Mouse (Mus musculus): ENCODE results near the gene Tex2. TPM values are rescaled to one million over a fixed set of nuclear protein-coding genes. Genes with fewer than 3 reads are reported as not detected.

Tex2 gene
- total RNA-seq, 1 experiment: 34.4 TPM

DNA sequence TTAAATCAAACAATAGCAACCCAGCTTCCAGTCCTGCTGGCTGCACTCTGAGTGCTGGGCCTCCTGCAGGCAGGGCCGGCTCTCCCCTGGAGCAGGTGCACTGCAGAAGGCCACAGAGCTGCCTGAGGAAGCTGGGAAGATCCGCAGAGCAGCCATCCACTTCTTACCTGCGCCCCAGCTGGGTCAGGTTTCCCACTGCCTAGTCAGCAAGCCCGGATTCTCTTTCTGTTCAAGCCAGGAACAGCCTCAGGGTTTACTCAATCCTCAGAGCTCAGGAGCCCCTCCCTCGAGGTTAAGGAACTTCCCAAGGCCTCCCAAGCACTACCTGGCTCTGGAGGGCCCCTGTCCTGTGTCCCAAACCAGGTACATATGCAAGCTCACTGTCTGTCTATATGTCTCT is 7.2 kb downstream of the Tex2 start:
- Histone ChIP-seq H3K9ac (ENCODE audit: insufficient read depth, low read depth, low read length, poor library complexity, severe bottlenecking) (no peak overlapping the region), H3K27ac (ENCODE audit: insufficient read depth, low read depth, low read length, poor library complexity, severe bottlenecking) (no peak overlapping the region; the same call in 1 of the 2 replicates), H3K36me3 (ENCODE audit: control insufficient read depth, insufficient read depth, low read length, poor library complexity, severe bottlenecking) (no peaks in the 10 kb centered on the region), H3K9me3 (ENCODE audit: control insufficient read depth, insufficient read depth, low read depth, low read length) (no peaks in the 10 kb centered on the region), H3K4me3 (ENCODE audit: insufficient read depth in 1 of 2, low read depth in 1 of 2, low read length in 2 of 2, poor library complexity in 1 of 2, severe bottlenecking in 1 of 2) (no peak overlapping the region; a peak in 1 of 4 replicates), H3K4me1 (ENCODE audit: control insufficient read depth in 2 of 2, insufficient read depth in 2 of 2, low read length in 2 of 2, poor library complexity in 1 of 2) (peaks cover 5 to 27% of the 10 kb centered on the region in 2 experiments)
- in situ Hi-C loops (cut with MboI; ENCODE audit: low sequenced_read_pairs in 2 of 2, unreplicated experiment in 2 of 2): no loop called here
- DNase-seq (ENCODE audit: low read depth, low spot score): peak; percentile 38
- TF ChIP-seq MAFK (IDR thresholded peaks at IDR 0.05; ENCODE audit: insufficient read depth, low read depth, low read length) (peak; percentile 50; the same call in 1 of the 2 replicates), HCFC1 (IDR thresholded peaks at IDR 0.05; ENCODE audit: borderline replicate concordance, insufficient read depth, low read length) (no peak)

DNA sequence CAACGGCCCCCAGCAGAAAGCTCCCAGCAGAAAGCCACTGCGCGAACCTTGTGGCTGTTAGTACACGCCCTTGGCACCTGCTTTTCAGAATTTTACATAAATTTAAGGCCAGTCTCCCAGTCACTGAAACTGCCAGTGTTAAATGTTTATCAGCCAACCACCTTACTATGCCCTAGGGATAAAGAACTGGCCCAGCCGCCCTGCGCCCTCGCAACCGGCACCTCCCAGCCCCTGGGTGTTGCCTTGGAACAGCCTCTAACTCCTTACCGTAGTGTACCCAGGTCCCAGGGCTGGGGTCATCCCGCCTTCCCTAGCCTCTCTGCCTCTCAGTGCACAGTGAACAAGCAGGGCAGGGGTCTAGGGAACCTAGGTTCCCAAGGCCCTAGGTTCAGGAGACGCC is 10.0 kb downstream of the Tex2 start:
- Histone ChIP-seq H3K9me3 (ENCODE audit: control insufficient read depth, insufficient read depth, low read depth, low read length) (no peaks in the 10 kb centered on the region), H3K27ac (ENCODE audit: insufficient read depth, low read depth, low read length, poor library complexity, severe bottlenecking) (no peak overlapping the region), H3K4me3 (ENCODE audit: insufficient read depth in 1 of 2, low read depth in 1 of 2, low read length in 2 of 2, poor library complexity in 1 of 2, severe bottlenecking in 1 of 2) (no peak overlapping the region), H3K4me1 (ENCODE audit: control insufficient read depth in 2 of 2, insufficient read depth in 2 of 2, low read length in 2 of 2, poor library complexity in 1 of 2) (peaks cover 2 to 21% of the 10 kb centered on the region in 2 experiments), H3K36me3 (ENCODE audit: control insufficient read depth, insufficient read depth, low read length, poor library complexity, severe bottlenecking) (no peaks in the 10 kb centered on the region), H3K9ac (ENCODE audit: insufficient read depth, low read depth, low read length, poor library complexity, severe bottlenecking) (peak overlapping the region; percentile 5; the same call in 1 of the 2 replicates)
- in situ Hi-C loops (cut with MboI; ENCODE audit: low sequenced_read_pairs in 2 of 2, unreplicated experiment in 2 of 2): no loop called here
- no peak for DNase-seq (ENCODE audit: low read depth, low spot score)
- TF ChIP-seq MAFK (IDR thresholded peaks at IDR 0.05; ENCODE audit: insufficient read depth, low read depth, low read length) (no peak), ZC3H11A (IDR thresholded peaks at IDR 0.05; ENCODE audit: borderline replicate concordance, low read depth, low read length) (no peak), CHD2 (IDR thresholded peaks at IDR 0.05; ENCODE audit: low read depth, low read length) (no peak), HCFC1 (IDR thresholded peaks at IDR 0.05; ENCODE audit: borderline replicate concordance, insufficient read depth, low read length) (no peak), ZNF384 (IDR thresholded peaks at IDR 0.05; ENCODE audit: low read depth, low read length) (no peak)

DNA sequence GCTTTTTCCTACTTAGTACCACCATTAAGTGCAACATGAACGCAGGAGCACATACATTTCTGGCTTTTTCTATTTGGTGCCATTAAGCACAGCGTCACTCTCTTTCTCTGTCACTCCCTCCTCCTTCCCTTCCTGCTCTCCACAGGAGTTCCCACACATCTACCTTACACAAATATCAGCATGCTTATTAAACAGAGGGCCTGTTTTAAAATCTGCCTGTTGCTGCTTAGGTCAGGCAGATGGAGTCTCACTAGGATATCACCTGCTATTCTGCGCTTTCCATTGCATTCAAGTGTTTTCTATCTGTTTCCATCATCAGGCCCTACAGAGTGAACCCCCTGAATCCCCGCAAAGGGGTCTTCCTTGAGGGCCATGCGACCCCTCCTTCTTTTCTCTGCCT is 13.1 kb downstream of the Tex2 start:
- TF ChIP-seq CHD2 (IDR thresholded peaks at IDR 0.05; ENCODE audit: low read depth, low read length): no peak
- TF ChIP-seq ZNF384 (IDR thresholded peaks at IDR 0.05; ENCODE audit: low read depth, low read length): no peak
- TF ChIP-seq MAFK (IDR thresholded peaks at IDR 0.05; ENCODE audit: insufficient read depth, low read depth, low read length): no peak
- TF ChIP-seq HCFC1 (IDR thresholded peaks at IDR 0.05; ENCODE audit: borderline replicate concordance, insufficient read depth, low read length): no peak
- TF ChIP-seq ZC3H11A (IDR thresholded peaks at IDR 0.05; ENCODE audit: borderline replicate concordance, low read depth, low read length): no peak
- in situ Hi-C loops (cut with MboI; ENCODE audit: low sequenced_read_pairs in 2 of 2, unreplicated experiment in 2 of 2): no loop called here
- DNase-seq (ENCODE audit: low read depth, low spot score): no peak
- peaks cover 2 to 12% of the 10 kb centered on the region in 2 experiments for H3K4me1 ChIP-seq (ENCODE audit: control insufficient read depth in 2 of 2, insufficient read depth in 2 of 2, low read length in 2 of 2, poor library complexity in 1 of 2)
- no peak overlapping the region for H3K9ac ChIP-seq (ENCODE audit: insufficient read depth, low read depth, low read length, poor library complexity, severe bottlenecking)
- H3K9me3 ChIP-seq (ENCODE audit: control insufficient read depth, insufficient read depth, low read depth, low read length): no peaks in the 10 kb centered on the region
- no peak overlapping the region for H3K27ac ChIP-seq (ENCODE audit: insufficient read depth, low read depth, low read length, poor library complexity, severe bottlenecking)
- no peak overlapping the region for H3K4me3 ChIP-seq (ENCODE audit: insufficient read depth in 1 of 2, low read depth in 1 of 2, low read length in 2 of 2, poor library complexity in 1 of 2, severe bottlenecking in 1 of 2)
- H3K36me3 ChIP-seq (ENCODE audit: control insufficient read depth, insufficient read depth, low read length, poor library complexity, severe bottlenecking): no peaks in the 10 kb centered on the region

DNA sequence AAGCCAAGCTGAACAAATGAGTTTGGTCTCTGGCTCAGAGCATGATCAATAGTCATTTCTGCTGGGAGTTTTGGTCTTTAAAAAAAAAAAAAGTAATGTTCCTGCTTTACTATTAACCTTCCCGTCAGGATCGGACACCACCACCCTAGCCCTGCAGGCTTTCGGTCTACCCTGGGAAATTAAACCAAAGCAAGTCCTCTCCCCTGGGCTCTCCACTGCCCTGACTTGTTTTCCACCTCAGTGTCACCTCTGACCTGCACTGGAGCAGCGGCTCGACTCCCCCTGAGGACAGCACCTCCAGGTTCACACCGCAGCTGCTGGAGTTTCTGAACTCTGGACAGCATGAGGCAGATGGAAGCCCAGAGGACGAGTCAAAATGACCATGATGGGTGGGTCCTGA is 13.9 kb downstream of the Tex2 start:
- in situ Hi-C loops (cut with MboI; ENCODE audit: low sequenced_read_pairs in 2 of 2, unreplicated experiment in 2 of 2): no loop called here
- Histone ChIP-seq H3K4me1 (ENCODE audit: control insufficient read depth in 2 of 2, insufficient read depth in 2 of 2, low read length in 2 of 2, poor library complexity in 1 of 2) (peaks cover 2 to 12% of the 10 kb centered on the region in 2 experiments), H3K9ac (ENCODE audit: insufficient read depth, low read depth, low read length, poor library complexity, severe bottlenecking) (no peak overlapping the region), H3K4me3 (ENCODE audit: insufficient read depth in 1 of 2, low read depth in 1 of 2, low read length in 2 of 2, poor library complexity in 1 of 2, severe bottlenecking in 1 of 2) (no peak overlapping the region), H3K9me3 (ENCODE audit: control insufficient read depth, insufficient read depth, low read depth, low read length) (no peaks in the 10 kb centered on the region), H3K36me3 (ENCODE audit: control insufficient read depth, insufficient read depth, low read length, poor library complexity, severe bottlenecking) (no peaks in the 10 kb centered on the region), H3K27ac (ENCODE audit: insufficient read depth, low read depth, low read length, poor library complexity, severe bottlenecking) (no peak overlapping the region)
- no peak for DNase-seq (ENCODE audit: low read depth, low spot score)
- TF ChIP-seq CHD2 (IDR thresholded peaks at IDR 0.05; ENCODE audit: low read depth, low read length) (no peak), HCFC1 (IDR thresholded peaks at IDR 0.05; ENCODE audit: borderline replicate concordance, insufficient read depth, low read length) (no peak), MAFK (IDR thresholded peaks at IDR 0.05; ENCODE audit: insufficient read depth, low read depth, low read length) (no peak), ZNF384 (IDR thresholded peaks at IDR 0.05; ENCODE audit: low read depth, low read length) (no peak), ZC3H11A (IDR thresholded peaks at IDR 0.05; ENCODE audit: borderline replicate concordance, low read depth, low read length) (no peak)

DNA sequence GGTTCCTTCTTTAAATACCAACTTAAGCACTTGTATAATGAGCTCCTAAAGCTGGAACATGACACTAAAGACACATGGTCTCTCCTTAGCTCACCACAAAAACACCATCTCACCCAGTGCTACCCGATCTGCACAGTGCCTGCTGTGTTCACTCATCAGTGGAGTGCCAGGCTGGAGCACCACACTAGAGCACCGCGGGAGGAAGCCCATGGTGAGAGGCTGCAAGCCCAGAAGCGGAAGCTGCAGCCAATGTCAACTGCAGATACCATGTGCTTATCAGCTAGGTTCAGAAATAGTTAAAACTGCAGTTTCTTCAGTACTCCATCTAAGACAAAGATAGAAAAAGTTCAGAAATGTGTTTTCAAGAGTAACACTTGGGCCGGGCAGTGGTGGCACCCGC is 14.9 kb downstream of the Tex2 start:
- H3K27ac ChIP-seq (ENCODE audit: insufficient read depth, low read depth, low read length, poor library complexity, severe bottlenecking): no peak overlapping the region
- no peak for DNase-seq (ENCODE audit: low read depth, low spot score)
- TF ChIP-seq ZC3H11A (IDR thresholded peaks at IDR 0.05; ENCODE audit: borderline replicate concordance, low read depth, low read length) (no peak), MAFK (IDR thresholded peaks at IDR 0.05; ENCODE audit: insufficient read depth, low read depth, low read length) (no peak), CHD2 (IDR thresholded peaks at IDR 0.05; ENCODE audit: low read depth, low read length) (no peak), ZNF384 (IDR thresholded peaks at IDR 0.05; ENCODE audit: low read depth, low read length) (no peak), HCFC1 (IDR thresholded peaks at IDR 0.05; ENCODE audit: borderline replicate concordance, insufficient read depth, low read length) (no peak)
- H3K9ac ChIP-seq (ENCODE audit: insufficient read depth, low read depth, low read length, poor library complexity, severe bottlenecking): no peak overlapping the region
- in situ Hi-C loops (cut with MboI; ENCODE audit: low sequenced_read_pairs in 2 of 2, unreplicated experiment in 2 of 2): no loop called here
- no peak overlapping the region for H3K4me3 ChIP-seq (ENCODE audit: insufficient read depth in 1 of 2, low read depth in 1 of 2, low read length in 2 of 2, poor library complexity in 1 of 2, severe bottlenecking in 1 of 2)
- H3K9me3 ChIP-seq (ENCODE audit: control insufficient read depth, insufficient read depth, low read depth, low read length): no peaks in the 10 kb centered on the region
- H3K4me1 ChIP-seq (ENCODE audit: control insufficient read depth in 2 of 2, insufficient read depth in 2 of 2, low read length in 2 of 2, poor library complexity in 1 of 2): peaks cover 2 to 11% of the 10 kb centered on the region in 2 experiments
- no peaks in the 10 kb centered on the region for H3K36me3 ChIP-seq (ENCODE audit: control insufficient read depth, insufficient read depth, low read length, poor library complexity, severe bottlenecking)
